Mouse (Mus musculus) embryonic facial prominence, embryonic 15.5 days (tissue): Measurements from ENCODE around the gene Irf8. TPM values are rescaled to one million over a fixed set of nuclear protein-coding genes. Genes with fewer than 3 reads are reported as not detected.

Source experiments
- ATAC-seq: fragments of 200-750 bp; cut with Nextera tagmentation; 2 replicates; pipeline ENCODE4 v1.8.0; 2017; ENCODE audit warnings: low read depth, moderate TSS enrichment; ENCODE audit not compliant: insufficient number of reproducible peaks, low FRiP score, low TSS enrichment
- H3K27ac ChIP-seq: fragments of 300-500 bp; sonication (generic); replicated peaks from 2 replicates; pipeline ENCODE4 v1.5.1; 2015; ENCODE audit warnings: mild to moderate bottlenecking, inconsistent platforms
- H3K27me3 ChIP-seq: fragments of 300-500 bp; sonication (generic); 2 replicates; pipeline ENCODE4 v1.6.1; 2015; ENCODE audit warnings: inconsistent platforms
- H3K36me3 ChIP-seq: fragments of 300-500 bp; sonication (generic); 2 replicates; pipeline ENCODE4 v1.6.1; 2015; ENCODE audit warnings: mild to moderate bottlenecking, inconsistent platforms
- H3K4me1 ChIP-seq: fragments of 300-500 bp; sonication (generic); 2 replicates; pipeline ENCODE4 v1.6.1; 2015; ENCODE audit warnings: inconsistent platforms
- H3K4me2 ChIP-seq: fragments of 300-500 bp; sonication (generic); replicated peaks from 2 replicates; pipeline ENCODE4 v1.6.1; 2015; ENCODE audit warnings: mild to moderate bottlenecking, inconsistent platforms
- H3K4me3 ChIP-seq: fragments of 300-500 bp; sonication (generic); replicated peaks from 2 replicates; pipeline ENCODE4 v1.5.1; 2015; ENCODE audit warnings: mild to moderate bottlenecking, inconsistent platforms
- H3K9ac ChIP-seq: fragments of 300-500 bp; sonication (generic); 2 replicates; pipeline ENCODE4 v1.6.1; 2015; ENCODE audit warnings: inconsistent platforms
- H3K9me3 ChIP-seq: fragments of 300-500 bp; sonication (generic); replicated peaks from 2 replicates; pipeline ENCODE4 v1.6.1; 2016; ENCODE audit warnings: inconsistent platforms
- WGBS: fragments of 180-500 bp; shearing (Covaris S2); methylation state at CpG from one replicate; pipeline ENCODE4 v1.1.7; 2015; 5-methylcytosine and 5-hydroxymethylcytosine counted together
- polyA plus RNA-seq: library from polyadenylated mRNA; unstranded; fragments of >200 nt; fragmentation: Nextera tagmentation; extraction: Ambion mirVana; gene quantifications from 2 replicates; pipeline ENCODE4 v1.2.1, GENCODE M21; 2015

Irf8 gene
- polyA plus RNA-seq, 1 experiment from 2014 or later = 10.2 TPM

GRCm38 (mm10) chr8:120751226-120752081 is 15.3 kb downstream of the Irf8 start:
- Histone ChIP-seq H3K9me3 (no peaks in the 10 kb centered on the region), H3K4me2 (peak overlapping the region; percentile 32; the same call in 1 of the 2 replicates), H3K36me3 (no peaks in the 10 kb centered on the region), H3K27ac (peak overlapping the region; percentile 63), H3K4me3 (0 out of 2 replicates have a peak overlapping the region, but pooled peaks have one; percentile 2), H3K9ac (no peak overlapping the region), H3K27me3 (peaks cover 4% of the 10 kb centered on the region), H3K4me1 (peaks cover 11% of the 10 kb centered on the region)
- 0 out of 2 replicates have a peak, but pooled peaks have one; percentile 15 for ATAC-seq
- WGBS = 61% methylated on average over 21 of the region's 21 CpGs

- no peaks in the 10 kb centered on the region for H3K36me3 ChIP-seq
- 3% methylated on average over 12 of the region's 12 CpGs for WGBS
- H3K4me3 ChIP-seq = 0 out of 2 replicates have a peak overlapping the region, but pooled peaks have one; percentile 2
- no peaks in the 10 kb centered on the region for H3K9me3 ChIP-seq
- peaks cover 4% of the 10 kb centered on the region for H3K27me3 ChIP-seq
- peak overlapping the region; percentile 63 for H3K27ac ChIP-seq
- H3K9ac ChIP-seq = no peak overlapping the region
- peaks cover 11% of the 10 kb centered on the region for H3K4me1 ChIP-seq
- H3K4me2 ChIP-seq = peak overlapping the region; percentile 32; the same call in 1 of the 2 replicates
- 0 out of 2 replicates have a peak, but pooled peaks have one; percentile 7 for ATAC-seq
Measured at GRCm38 (mm10) chr8:120752082-120752452, 15.9 kb downstream of the Irf8 start.

- 92% methylated on average over 22 of the region's 22 CpGs for WGBS
Measured at GRCm38 (mm10) chr8:120753476-120753875, 17.3 kb downstream of the Irf8 start.

GRCm38 (mm10) chr8:120755306-120756297 is 19.4 kb downstream of the Irf8 start:
- Histone ChIP-seq H3K36me3 (no peaks in the 10 kb centered on the region), H3K4me2 (no peak overlapping the region), H3K4me3 (no peak overlapping the region), H3K27ac (no peak overlapping the region), H3K27me3 (peaks cover 4% of the 10 kb centered on the region), H3K4me1 (peaks cover 11% of the 10 kb centered on the region), H3K9me3 (no peaks in the 10 kb centered on the region), H3K9ac (no peak overlapping the region)
- ATAC-seq = no peak
- WGBS = 49% methylated on average over 19 of the region's 19 CpGs

More at GRCm38 (mm10) chr8:120753476-120753875, 17.3 kb downstream of the Irf8 start:
- no peak for ATAC-seq
- H3K36me3 ChIP-seq = no peaks in the 10 kb centered on the region
- no peak overlapping the region for H3K27ac ChIP-seq
- H3K9ac ChIP-seq = no peak overlapping the region
- no peak overlapping the region for H3K4me2 ChIP-seq
- peaks cover 4% of the 10 kb centered on the region for H3K27me3 ChIP-seq
- H3K4me3 ChIP-seq = no peak overlapping the region
- H3K4me1 ChIP-seq = peaks cover 11% of the 10 kb centered on the region
- H3K9me3 ChIP-seq = no peaks in the 10 kb centered on the region

- no peaks in the 10 kb centered on the region for H3K4me1 ChIP-seq
- no peak overlapping the region for H3K9ac ChIP-seq
- no peak for ATAC-seq
- no peak overlapping the region for H3K4me2 ChIP-seq
- no peak overlapping the region for H3K27ac ChIP-seq
- no peaks in the 10 kb centered on the region for H3K9me3 ChIP-seq
- no peaks in the 10 kb centered on the region for H3K36me3 ChIP-seq
- H3K4me3 ChIP-seq = no peak overlapping the region
- 15% methylated on average over 4 of the region's 4 CpGs for WGBS
- H3K27me3 ChIP-seq = peaks cover 4% of the 10 kb centered on the region
Measured at GRCm38 (mm10) chr8:120758005-120758404, 21.8 kb downstream of the Irf8 start.

GRCm38 (mm10) chr8:120759847-120760246 is 23.7 kb downstream of the Irf8 start:
- Histone ChIP-seq H3K9ac (no peak overlapping the region), H3K4me1 (no peaks in the 10 kb centered on the region), H3K27me3 (peaks cover under 1% of the 10 kb centered on the region; the same call in 1 of the 2 replicates), H3K4me2 (no peak overlapping the region), H3K9me3 (no peaks in the 10 kb centered on the region), H3K36me3 (no peaks in the 10 kb centered on the region), H3K4me3 (no peak overlapping the region), H3K27ac (no peak overlapping the region)
- no peak for ATAC-seq
- 84% methylated on average over 6 of the region's 6 CpGs for WGBS

GRCm38 (mm10) chr8:120760341-120761215 is 24.4 kb downstream of the Irf8 start:
- Histone ChIP-seq H3K4me2 (no peak overlapping the region), H3K4me1 (no peaks in the 10 kb centered on the region), H3K27ac (no peak overlapping the region), H3K27me3 (no peaks in the 10 kb centered on the region), H3K36me3 (no peaks in the 10 kb centered on the region), H3K9me3 (no peaks in the 10 kb centered on the region), H3K9ac (no peak overlapping the region), H3K4me3 (no peak overlapping the region)
- WGBS = 77% methylated on average over 19 of the region's 19 CpGs
- no peak for ATAC-seq

GRCm38 (mm10) chr8:120763267-120763666 is 27.1 kb downstream of the Irf8 start:
- ATAC-seq = no peak
- Histone ChIP-seq H3K27ac (no peak overlapping the region), H3K9me3 (no peaks in the 10 kb centered on the region), H3K4me1 (0 out of 2 replicates have a peak, but pooled peaks cover 1% of the 10 kb centered on the region), H3K4me2 (no peak overlapping the region), H3K36me3 (no peaks in the 10 kb centered on the region), H3K9ac (no peak overlapping the region), H3K4me3 (no peak overlapping the region), H3K27me3 (no peaks in the 10 kb centered on the region)
- WGBS = 68% methylated on average over 5 of the region's 5 CpGs

GRCm38 (mm10) chr8:120764638-120765037 is 28.5 kb downstream of the Irf8 start:
- H3K36me3 ChIP-seq = no peaks in the 10 kb centered on the region
- peaks cover 7% of the 10 kb centered on the region; the same call in 1 of the 2 replicates for H3K4me1 ChIP-seq
- no peak overlapping the region for H3K27ac ChIP-seq
- no peak overlapping the region for H3K4me3 ChIP-seq
- H3K27me3 ChIP-seq = no peaks in the 10 kb centered on the region
- H3K9ac ChIP-seq = no peak overlapping the region
- H3K4me2 ChIP-seq = no peak overlapping the region
- H3K9me3 ChIP-seq = no peaks in the 10 kb centered on the region
- ATAC-seq = no peak

- Histone ChIP-seq H3K27ac (no peak overlapping the region), H3K36me3 (no peaks in the 10 kb centered on the region), H3K27me3 (no peaks in the 10 kb centered on the region), H3K9ac (no peak overlapping the region), H3K4me1 (peaks cover 7% of the 10 kb centered on the region; the same call in 1 of the 2 replicates), H3K4me2 (no peak overlapping the region), H3K4me3 (no peak overlapping the region), H3K9me3 (no peaks in the 10 kb centered on the region)
- 23% methylated on average over 3 of the region's 3 CpGs for WGBS
- no peak for ATAC-seq
Measured at GRCm38 (mm10) chr8:120766622-120767021, 30.5 kb downstream of the Irf8 start.
